ENCODE assay signal across 30 mouse cellular contexts in genomic region chr10:111521636-111522035, GRCm38 (mm10). TPM values are rescaled to one million over a fixed set of nuclear protein-coding genes. Genes with fewer than 3 reads are reported as not detected.
A peak's percentile ranks its signal among the peaks of the same experiment; 100 is the strongest.
DNase-seq lines count a peak whose midpoint lies in the region; ATAC-seq and TF ChIP-seq lines count a peak whose summit lies in the region.
"Had no signal": no experiment of that assay in that cellular context is flagged by ENCODE, and none has a peak within 500 bp of the region (broad histone marks: within the 10 kb centered on the region; RNA-seq: fewer than 3 reads in every experiment).

No protein-coding gene starts in this region.

- WGBS in liver, adult 2 months, result 49% methylated on average over 4 of the region's 4 CpGs
- WGBS in lung, embryonic 16.5 days, result 45% methylated on average over 4 of the region's 4 CpGs

- H3K9ac ChIP-seq in liver, adult 2 months (ENCODE audit: low read depth, low read length), result no peak overlapping the region
- H3K9ac ChIP-seq in lung, embryonic 16.5 days (ENCODE audit: low read length), result no peak overlapping the region
- H3K9ac ChIP-seq: embryonic facial prominence, embryonic 12.5 days; embryonic facial prominence, embryonic 15.5 days; forebrain, postnatal 0 days; heart, embryonic 15.5 days; hindbrain, embryonic 14.5 days had no signal

- TF ChIP-seq CTCF in liver, adult 2 months (IDR thresholded peaks at IDR 0.05; ENCODE audit: low read depth, low read length), result no peak

- no peaks in the 10 kb centered on the region for H3K27me3 ChIP-seq in liver, adult 2 months (ENCODE audit: control insufficient read depth, insufficient read depth, low read length)
- no peaks in the 10 kb centered on the region for H3K27me3 ChIP-seq in lung, embryonic 16.5 days (ENCODE audit: control insufficient read depth, insufficient read depth, low read depth, low read length)
- H3K27me3 ChIP-seq: CH12.LX; embryonic facial prominence, embryonic 12.5 days; embryonic facial prominence, embryonic 15.5 days; heart, embryonic 15.5 days had no signal

- no peaks in the 10 kb centered on the region for H3K9me3 ChIP-seq in lung, embryonic 16.5 days (ENCODE audit: control insufficient read depth, low read length)
- H3K9me3 ChIP-seq: embryonic facial prominence, embryonic 12.5 days; embryonic facial prominence, embryonic 15.5 days; G1E; heart, embryonic 15.5 days had no signal

- TF ChIP-seq POLR2A in liver, adult 2 months (IDR thresholded peaks at IDR 0.05; ENCODE audit: extremely low read depth, insufficient read depth, low read length), result no peak

- no peak overlapping the region for H3K27ac ChIP-seq in liver, adult 2 months (replicated peaks; ENCODE audit: insufficient read depth, low read depth, low read length)
- no peak overlapping the region for H3K27ac ChIP-seq in lung, embryonic 16.5 days (ENCODE audit: low read length)
- H3K27ac ChIP-seq: embryonic facial prominence, embryonic 12.5 days; embryonic facial prominence, embryonic 15.5 days; gastrocnemius, adult 2 months; heart, embryonic 15.5 days; hindbrain, embryonic 14.5 days; hindbrain, postnatal 0 days had no signal

- peak; percentile 88 for DNase-seq in heart, adult 11 months
- no peak for DNase-seq in heart, postnatal 36 days
- peak; percentile 80 for DNase-seq in liver, adult 2 months (ENCODE audit: extremely low read depth, low read depth, low spot score)
- DNase-seq in liver (no peak), NIH3T3 (ENCODE audit: low read depth) (peak; percentile 28)
- no peak for DNase-seq in lung, postnatal 4 days
- no peak for DNase-seq in neural tube, embryonic 10.5 days (ENCODE audit: extremely low spot score, low spot score)
- DNase-seq: adrenal gland, adult 8-10 months; adrenal gland, postnatal 25 days; B cell, adult 2 months; cerebellum, adult 11-12 months; cerebellum, adult 8-10 months; cerebellum, postnatal 36 days; forebrain, postnatal 0 days; gastrocnemius, adult 2 months; gastrocnemius, postnatal 14 days; heart, postnatal 10 days; heart, postnatal 4 days had no signal

- H3K36me3 ChIP-seq in liver, adult 2 months (ENCODE audit: control insufficient read depth, insufficient read depth, low read length), result no peaks in the 10 kb centered on the region
- H3K36me3 ChIP-seq in lung, embryonic 16.5 days (ENCODE audit: control insufficient read depth, insufficient read depth, low read length), result no peaks in the 10 kb centered on the region
- H3K36me3 ChIP-seq: embryonic facial prominence, embryonic 12.5 days; embryonic facial prominence, embryonic 15.5 days; G1E; heart, embryonic 15.5 days had no signal

- intact Hi-C loops in heart, postnatal 36 days (cut with DNase I), result no loop called here

- no peak overlapping the region for H3K4me2 ChIP-seq in lung, embryonic 16.5 days (ENCODE audit: low read depth, low read length)
- H3K4me2 ChIP-seq: embryonic facial prominence, embryonic 12.5 days; embryonic facial prominence, embryonic 15.5 days; heart, embryonic 11.5 days; heart, embryonic 15.5 days; hindbrain, embryonic 14.5 days had no signal

- peaks cover 4% of the 10 kb centered on the region for H3K4me1 ChIP-seq in liver, adult 2 months (ENCODE audit: control insufficient read depth, insufficient read depth, low read length)
- peaks cover 23% of the 10 kb centered on the region for H3K4me1 ChIP-seq in lung, embryonic 16.5 days (replicated peaks; ENCODE audit: control insufficient read depth, insufficient read depth, low read length)

- ATAC-seq in lung, embryonic 16.5 days (ENCODE audit: low read depth), result 0 out of 2 replicates have a peak, but pooled peaks have one; percentile 12
- ATAC-seq: activated CD4-positive, CD25-positive, alpha-beta regulatory T cell, adult 4 months; forebrain, embryonic 14.5 days; forebrain, postnatal 0 days; hindbrain, postnatal 0 days; inflammation-experienced regulatory T-cells, adult 6 months had no signal

- H3K79me2 ChIP-seq in liver, adult 2 months (ENCODE audit: control insufficient read depth, insufficient read depth, low read length), result no peaks in the 10 kb centered on the region

- H3K4me3 ChIP-seq in liver, adult 2 months (ENCODE audit: insufficient read depth, low read depth, low read length), result no peak overlapping the region
- H3K4me3 ChIP-seq in lung, embryonic 16.5 days (ENCODE audit: low read length), result no peak overlapping the region
- H3K4me3 ChIP-seq: embryonic facial prominence, embryonic 12.5 days; embryonic facial prominence, embryonic 15.5 days; gastrocnemius, adult 2 months; heart, embryonic 15.5 days had no signal

RNA-seq across cellular contexts. Expression of gene Phlda1, which starts 15.6 kb away (rescaled TPM):
- 10 to 100 TPM in 1 of 2 experiments, 1 to 10 TPM in 1; 9.8 to 17.3 TPM for total RNA-seq in heart, postnatal 36 days (2021)
- 11.2 and 11.5 TPM in 2 replicates for total RNA-seq in liver, adult 2 months (2014; rRNA removed)
- polyA plus RNA-seq in liver, adult 2 months (2012; rRNA removed), result 30.2 and 51.0 TPM in 2 replicates
- polyA plus RNA-seq in lung, embryonic 16.5 days (2015; fragmentation: Nextera tagmentation; extraction: Ambion mirVana), result 116 and 137 TPM in 2 replicates

RNA-seq across cellular contexts. Expression of gene Nap1l1, which starts 48.6 kb away (rescaled TPM):
- total RNA-seq in heart, postnatal 36 days (2021), result 10 to 100 TPM; 60.7 to 74.5 TPM
- 22.8 and 27.8 TPM in 2 replicates for total RNA-seq in liver, adult 2 months (2014; rRNA removed)
- polyA plus RNA-seq in liver, adult 2 months (2012; rRNA removed), result 3.7 TPM in 2 replicates
- polyA plus RNA-seq in lung, embryonic 16.5 days (2015; fragmentation: Nextera tagmentation; extraction: Ambion mirVana), result 220 and 239 TPM in 2 replicates

Comparison
In these comparisons a context has a peak if more than half of its experiments do, and no peak if none do; other contexts are left out.
1. DNase-seq: peak in heart, adult 11 months (single experiment), liver, adult 2 months (single experiment) and NIH3T3 (single experiment); none in heart, postnatal 36 days (0 of 2), liver (single experiment), lung, postnatal 4 days (0 of 2) and neural tube, embryonic 10.5 days (single experiment).